Mouse (Mus musculus): ENCODE measurements at regions not wholly inside any gene's neighbourhood (a gene's known extent, or its start where the extent isn't known, plus 50 kb on each side); places are given as distances from the start of the nearest gene placed in this dataset.
A peak's percentile ranks its signal among the peaks of the same experiment; 100 is the strongest.

- no peak for DNase-seq
- no peak overlapping the region for H3K27ac ChIP-seq
- no peak for TF ChIP-seq CTCF (IDR thresholded peaks at IDR 0.05)
- intact Hi-C loops (cut with DNase I): no loop called here
- H3K4me3 ChIP-seq: no peak overlapping the region
Observed at GRCm38 (mm10) chr11:22602610-22603009, 90.7 kb downstream of the Tmem17 start.

DNA sequence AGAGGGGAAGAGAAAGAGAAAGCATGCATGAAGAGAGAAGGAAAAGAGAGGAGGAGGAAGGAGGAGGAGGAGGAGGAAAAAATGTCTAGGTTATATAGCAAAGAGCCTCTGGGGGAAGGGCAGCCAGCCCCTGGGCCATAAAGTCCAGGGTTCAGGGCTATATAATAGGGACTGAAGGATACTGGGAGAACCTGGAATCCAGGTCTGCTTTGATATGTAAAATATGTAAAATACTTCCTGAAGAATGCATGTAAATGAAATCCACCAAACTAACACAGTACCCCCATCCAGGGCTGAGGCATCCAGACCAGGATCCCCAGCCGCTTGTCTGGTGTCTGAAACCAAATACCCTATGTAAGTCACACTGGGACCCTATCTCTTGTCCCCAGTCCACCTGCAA, 91.5 kb downstream of the Tmem17 start:
- TF ChIP-seq CTCF (IDR thresholded peaks at IDR 0.05): no peak
- H3K4me3 ChIP-seq: no peak overlapping the region
- DNase-seq: no peak
- H3K27ac ChIP-seq: no peak overlapping the region
- intact Hi-C loops (cut with DNase I): no loop called here

DNA sequence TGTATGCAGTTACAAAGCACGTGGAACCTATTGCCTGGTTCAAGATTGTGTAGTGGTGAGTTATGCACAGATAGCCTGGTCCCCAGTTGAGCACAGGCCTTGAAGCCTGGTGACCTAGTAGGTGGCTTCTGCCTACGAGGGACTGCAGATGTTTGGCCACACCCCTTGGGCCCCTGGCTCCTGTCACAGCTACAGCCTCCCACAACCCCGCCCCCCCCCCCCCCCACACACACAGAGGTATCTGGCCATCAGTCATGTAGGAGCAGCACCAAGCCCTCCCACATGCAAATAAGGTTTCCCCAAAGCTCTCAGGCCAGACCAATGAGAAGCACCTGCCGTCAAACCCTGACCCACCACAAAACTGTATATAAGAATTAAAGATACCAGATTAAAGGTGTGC, 94.5 kb downstream of the Tmem17 start:
- intact Hi-C loops (cut with DNase I): no loop called here
- no peak for TF ChIP-seq CTCF (IDR thresholded peaks at IDR 0.05)

DNA sequence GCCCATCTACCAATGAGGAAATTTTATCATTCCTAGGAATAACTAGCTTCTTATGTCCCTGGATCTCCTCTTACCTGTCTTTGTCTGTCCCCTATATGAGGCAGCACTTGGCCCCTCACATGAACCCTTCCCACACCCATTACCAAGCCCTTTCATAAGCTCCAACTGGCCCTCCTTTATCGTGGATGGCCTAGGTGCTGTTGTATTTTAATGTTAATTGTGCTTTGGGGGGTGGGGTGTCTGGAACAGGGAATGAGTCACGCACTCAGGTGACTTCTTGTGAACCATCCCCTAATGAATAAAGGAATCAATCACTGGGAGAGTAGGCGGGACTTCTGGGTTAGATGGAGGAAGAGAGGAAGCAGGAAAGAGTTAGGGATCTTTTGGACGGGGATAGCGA, 95.8 kb downstream of the Tmem17 start:
- H3K4me3 ChIP-seq: no peak overlapping the region
- no peak for TF ChIP-seq CTCF (IDR thresholded peaks at IDR 0.05)
- intact Hi-C loops (cut with DNase I): no loop called here
- H3K27ac ChIP-seq: no peak overlapping the region
- no peak for DNase-seq

More for the DNA sequence above, 94.5 kb downstream of the Tmem17 start:
- H3K4me3 ChIP-seq: no peak overlapping the region
- no peak for DNase-seq
- no peak overlapping the region for H3K27ac ChIP-seq

DNA sequence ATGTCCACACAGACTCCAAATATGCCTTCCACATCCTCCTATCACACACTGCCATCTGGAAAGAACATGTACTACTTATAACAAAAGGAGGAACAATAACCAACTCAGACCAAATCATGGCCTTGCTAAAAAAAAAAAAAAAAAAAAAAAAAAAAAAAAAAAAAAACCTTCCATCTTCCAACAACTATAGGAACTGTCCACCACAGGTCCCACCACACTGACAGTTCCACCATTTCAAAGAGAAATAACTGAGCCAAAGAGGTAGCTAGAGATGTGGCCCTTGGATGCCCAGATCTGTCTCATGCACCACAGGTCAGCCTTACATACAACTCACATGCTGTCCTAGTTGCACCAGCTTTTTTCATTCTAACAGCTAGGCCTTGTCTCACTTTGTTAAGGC, 97.1 kb downstream of the Tmem17 start:
- DNase-seq: no peak
- intact Hi-C loops (cut with DNase I): no loop called here
- Histone ChIP-seq H3K4me3 (no peak overlapping the region), H3K27ac (no peak overlapping the region)
- no peak for TF ChIP-seq CTCF (IDR thresholded peaks at IDR 0.05)

- intact Hi-C loops (cut with DNase I): loop anchor here (10.0 kb wide), 1 partner anchor 296 kb away; no protein-coding TSS in a partner anchor
- Histone ChIP-seq H3K27ac (peak overlapping the region; percentile 64), H3K4me3 (peak overlapping the region; percentile 44)
- DNase-seq: no peak
- TF ChIP-seq CTCF (IDR thresholded peaks at IDR 0.05): no peak
Observed at GRCm38 (mm10) chr11:22610433-22611101, 98.7 kb downstream of the Tmem17 start.

DNA sequence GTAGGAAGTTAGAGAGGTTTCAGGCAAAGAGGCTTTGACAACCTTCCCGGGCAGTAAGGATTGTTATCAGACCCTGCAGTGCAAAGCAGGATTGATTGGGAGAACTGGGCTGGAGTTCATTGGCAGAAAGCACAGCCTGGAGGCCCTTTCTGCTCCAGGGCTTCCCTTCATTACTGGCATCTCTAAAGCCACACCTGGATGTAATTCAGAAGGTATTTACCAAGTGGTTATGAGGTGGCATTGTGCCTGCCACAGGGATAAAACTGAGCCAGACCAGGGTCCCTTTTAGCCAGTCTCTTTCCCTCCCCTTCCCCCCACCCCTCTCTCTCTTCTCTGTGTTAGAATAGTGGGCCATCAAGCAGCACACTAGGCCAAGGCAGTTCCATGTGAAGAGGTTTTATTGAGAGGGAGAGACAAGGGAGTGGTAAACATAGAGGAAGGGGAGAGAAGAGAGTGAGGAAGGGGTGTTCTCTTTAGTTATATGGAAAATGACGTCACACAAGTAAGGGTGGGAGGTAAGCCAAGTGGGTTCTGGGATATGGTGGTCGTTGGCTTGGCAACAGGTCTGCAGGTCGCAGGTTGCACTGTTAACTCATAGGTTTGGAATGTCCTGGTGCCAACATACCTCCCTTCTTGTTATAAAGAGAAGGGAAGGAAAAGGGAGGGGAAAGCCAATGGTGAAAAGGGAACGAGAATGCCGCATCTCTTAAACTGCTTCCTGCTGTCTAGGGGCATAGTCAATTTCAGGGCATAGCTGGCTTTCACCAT, 99.4 kb downstream of the Tmem17 start:
- no peak for TF ChIP-seq CTCF (IDR thresholded peaks at IDR 0.05)
- intact Hi-C loops (cut with DNase I): loop anchor here (10.0 kb wide), 1 partner anchor 296 kb away; no protein-coding TSS in a partner anchor
- DNase-seq: no peak

DNA sequence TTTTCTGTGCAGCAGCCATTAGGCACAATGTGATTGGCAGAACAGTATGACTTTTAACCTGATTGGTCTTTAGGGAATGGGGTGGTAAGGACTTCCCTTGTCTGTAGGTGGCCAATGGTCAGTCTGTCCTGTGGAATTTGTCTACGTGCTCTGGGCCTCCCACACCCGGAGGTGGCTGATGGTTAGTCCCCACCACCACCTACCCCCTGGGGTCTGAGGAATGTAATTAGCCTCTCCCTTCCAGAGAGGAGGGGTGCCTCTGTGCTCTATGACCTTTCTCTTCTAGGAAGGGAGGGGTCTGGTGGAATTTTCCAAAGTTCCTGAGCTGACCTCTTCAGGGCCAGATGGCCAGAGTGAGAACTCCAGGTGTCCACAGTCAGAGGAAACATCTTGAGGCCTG, 101.6 kb downstream of the Tmem17 start:
- Histone ChIP-seq H3K4me3 (no peak overlapping the region), H3K27ac (no peak overlapping the region)
- intact Hi-C loops (cut with DNase I): loop anchor here (10.0 kb wide), 1 partner anchor 299 kb away; no protein-coding TSS in a partner anchor
- TF ChIP-seq CTCF (IDR thresholded peaks at IDR 0.05): no peak
- no peak for DNase-seq

More for the DNA sequence above, 99.4 kb downstream of the Tmem17 start:
- Histone ChIP-seq H3K4me3 (no peak overlapping the region; the same call in 1 of the 2 replicates), H3K27ac (peak overlapping the region; percentile 64)

- H3K27ac ChIP-seq: peak overlapping the region; percentile 82
- intact Hi-C loops (cut with DNase I): loop anchor here (1.0 to 10.0 kb wide), 5 partner anchors 105 to 392 kb away; partner anchors contain the start of gene Tmem17
- H3K4me3 ChIP-seq: peak overlapping the region; percentile 67
- no peak; the same call in 1 of the 2 replicates for TF ChIP-seq CTCF (IDR thresholded peaks at IDR 0.05)
- DNase-seq: peak; percentile 91
Observed at GRCm38 (mm10) chr11:22617204-22617874, 105.5 kb downstream of the Tmem17 start.

GRCm38 (mm10) chr11:22620912-22621705, 109.2 kb downstream of the Tmem17 start:
- intact Hi-C loops (cut with DNase I): no loop called here
- no peak overlapping the region for H3K27ac ChIP-seq

GRCm38 (mm10) chr11:22621868-22622267, 110.0 kb downstream of the Tmem17 start:
- intact Hi-C loops (cut with DNase I): no loop called here
- no peak overlapping the region for H3K4me3 ChIP-seq
- no peak for TF ChIP-seq CTCF (IDR thresholded peaks at IDR 0.05)
- no peak overlapping the region for H3K27ac ChIP-seq
- DNase-seq: no peak

More at GRCm38 (mm10) chr11:22620912-22621705, 109.2 kb downstream of the Tmem17 start:
- no peak for DNase-seq
- H3K4me3 ChIP-seq: no peak overlapping the region
- no peak for TF ChIP-seq CTCF (IDR thresholded peaks at IDR 0.05)

DNA sequence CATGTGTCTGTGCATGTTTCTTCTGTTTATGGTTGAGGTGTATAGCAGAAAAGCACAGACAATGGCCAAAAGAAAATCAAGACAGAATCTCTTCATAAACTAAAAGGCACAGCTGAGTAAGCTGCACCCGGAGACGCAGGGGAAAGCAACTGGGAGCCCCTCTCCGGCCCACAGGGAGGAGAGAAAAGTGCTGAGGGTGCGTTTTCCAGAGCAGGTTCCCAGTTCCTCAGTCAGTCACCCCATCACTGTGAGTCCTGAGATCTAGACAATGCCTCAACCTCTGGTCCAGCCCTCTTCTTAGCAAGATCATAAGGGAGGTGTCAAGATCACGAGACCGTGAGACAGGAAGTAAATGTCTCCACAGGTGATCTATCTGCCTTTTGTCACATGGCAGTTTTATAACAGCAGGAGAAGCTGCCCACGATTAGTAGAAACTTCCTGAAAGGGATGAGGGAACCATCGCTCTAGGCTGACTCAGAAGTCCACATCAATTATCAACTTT, 110.7 kb downstream of the Tmem17 start:
- no peak overlapping the region for H3K27ac ChIP-seq
- no peak for TF ChIP-seq CTCF (IDR thresholded peaks at IDR 0.05)
- no peak overlapping the region for H3K4me3 ChIP-seq
- intact Hi-C loops (cut with DNase I): no loop called here
- no peak for DNase-seq

Measured in gastrocnemius, adult 2 months (tissue).